ENCODE assay signal across 10 mouse cellular contexts in the genomic region with DNA sequence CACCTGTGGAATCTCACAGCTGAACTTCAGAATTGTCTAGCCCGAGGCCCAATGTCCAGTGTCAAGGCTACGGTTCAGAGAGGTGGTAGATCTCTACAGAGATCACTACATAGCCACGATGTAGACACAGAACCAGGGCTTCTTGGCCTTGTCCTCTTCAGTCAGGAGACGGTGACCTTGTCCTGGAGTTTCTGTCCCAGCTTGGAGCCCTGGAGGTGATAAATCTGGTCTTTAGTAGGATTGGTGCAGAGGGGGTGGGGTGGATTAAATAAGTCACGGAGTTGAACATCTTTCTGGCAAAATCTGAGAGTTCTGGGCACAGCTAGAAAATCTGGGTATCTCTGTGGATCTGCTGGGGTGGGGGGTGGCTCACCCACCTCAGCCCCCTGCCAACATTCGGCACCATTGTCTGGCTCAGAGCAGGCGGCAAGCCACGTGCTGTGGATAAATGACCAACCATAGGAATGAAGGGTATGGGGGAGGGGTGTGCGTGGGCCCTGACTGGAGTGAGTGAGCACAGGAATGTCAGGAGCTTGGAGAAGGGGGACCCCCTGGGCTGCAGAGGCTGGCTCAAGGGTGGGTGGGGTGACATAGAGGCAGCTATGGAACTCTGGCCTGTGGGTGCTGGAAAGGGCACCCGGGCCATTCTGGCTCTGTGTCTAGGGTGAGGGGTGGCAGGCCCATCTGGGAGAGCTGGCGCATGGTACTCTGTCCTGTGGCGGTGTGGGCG. TPM values are rescaled to one million over a fixed set of nuclear protein-coding genes. Genes with fewer than 3 reads are reported as not detected.
DNase-seq lines count a peak whose midpoint lies in the region; ATAC-seq lines count a peak whose summit lies in the region.
"Had no signal": no experiment of that assay in that cellular context is flagged by ENCODE, and none has a peak within 500 bp of the region (broad histone marks: within the 10 kb centered on the region; RNA-seq: fewer than 3 reads in every experiment).

No protein-coding gene starts in this region.

- WGBS in hindbrain, embryonic 13.5 days, result 73% methylated on average over 13 of the region's 13 CpGs
- 72% methylated on average over 13 of the region's 13 CpGs for WGBS in hindbrain, embryonic 12.5 days
- 77% methylated on average over 13 of the region's 13 CpGs for WGBS in embryonic facial prominence, embryonic 10.5 days
- 52% methylated on average over 13 of the region's 13 CpGs for WGBS in lung, embryonic 15.5 days

- H3K27me3 ChIP-seq in hindbrain, embryonic 13.5 days, result no peaks in the 10 kb centered on the region
- no peaks in the 10 kb centered on the region for H3K27me3 ChIP-seq in hindbrain, embryonic 12.5 days
- no peaks in the 10 kb centered on the region for H3K27me3 ChIP-seq in embryonic facial prominence, embryonic 10.5 days (replicated peaks; ENCODE audit: low read depth, poor library complexity, severe bottlenecking)
- no peaks in the 10 kb centered on the region for H3K27me3 ChIP-seq in lung, embryonic 15.5 days

- H3K27ac ChIP-seq in hindbrain, embryonic 13.5 days, result peak overlapping the region; percentile 36; the same call in 1 of the 2 replicates
- H3K27ac ChIP-seq in hindbrain, embryonic 12.5 days, result no peak overlapping the region
- 0 out of 2 replicates have a peak overlapping the region, but pooled peaks have one; percentile 16 for H3K27ac ChIP-seq in embryonic facial prominence, embryonic 10.5 days (replicated peaks)
- peak overlapping the region; percentile 94 for H3K27ac ChIP-seq in lung, embryonic 15.5 days

- no peaks in the 10 kb centered on the region for H3K9me3 ChIP-seq in hindbrain, embryonic 13.5 days
- no peaks in the 10 kb centered on the region for H3K9me3 ChIP-seq in hindbrain, embryonic 12.5 days (replicated peaks)
- no peaks in the 10 kb centered on the region for H3K9me3 ChIP-seq in embryonic facial prominence, embryonic 10.5 days
- H3K9me3 ChIP-seq in lung, embryonic 15.5 days, result no peaks in the 10 kb centered on the region

- H3K9ac ChIP-seq in hindbrain, embryonic 13.5 days, result no peak overlapping the region
- H3K9ac ChIP-seq in hindbrain, embryonic 12.5 days, result no peak overlapping the region
- H3K9ac ChIP-seq in lung, embryonic 15.5 days, result no peak overlapping the region

- DNase-seq in embryonic facial prominence, embryonic 10.5 days (ENCODE audit: low spot score), result no peak
- DNase-seq in kidney, adult 8-10 months, result peak; percentile 69 to 82
- no peak for DNase-seq in spleen, postnatal 10 days (ENCODE audit: low spot score in 2 of 2)
- no peak for DNase-seq in spleen, postnatal 4 days (ENCODE audit: low spot score in 2 of 2)
- no peak for DNase-seq in layer of hippocampus, adult 9-11 months
- DNase-seq: right cerebral cortex, postnatal 14 days had no signal

- H3K36me3 ChIP-seq in hindbrain, embryonic 13.5 days, result no peaks in the 10 kb centered on the region
- H3K36me3 ChIP-seq in hindbrain, embryonic 12.5 days, result no peaks in the 10 kb centered on the region
- H3K36me3 ChIP-seq in embryonic facial prominence, embryonic 10.5 days (replicated peaks), result no peaks in the 10 kb centered on the region
- H3K36me3 ChIP-seq in lung, embryonic 15.5 days, result no peaks in the 10 kb centered on the region

- peaks cover 39% of the 10 kb centered on the region for H3K4me1 ChIP-seq in hindbrain, embryonic 13.5 days (replicated peaks)
- peaks cover 32% of the 10 kb centered on the region for H3K4me1 ChIP-seq in hindbrain, embryonic 12.5 days
- H3K4me1 ChIP-seq in embryonic facial prominence, embryonic 10.5 days, result peaks cover 24% of the 10 kb centered on the region
- H3K4me1 ChIP-seq in lung, embryonic 15.5 days, result peaks cover 46% of the 10 kb centered on the region

- ATAC-seq in hindbrain, embryonic 13.5 days (ENCODE audit: low FRiP score), result no peak; the same call in 1 of the 2 replicates
- no peak for ATAC-seq in hindbrain, embryonic 12.5 days (ENCODE audit: low FRiP score)
- no peak for ATAC-seq in lung, embryonic 15.5 days (ENCODE audit: borderline replicate concordance, extremely low read depth, low FRiP score, low TSS enrichment)
- ATAC-seq: activated CD4-positive, CD25-positive, alpha-beta regulatory T cell, adult 4 months had no signal

- H3K4me3 ChIP-seq in hindbrain, embryonic 13.5 days, result no peak overlapping the region
- H3K4me3 ChIP-seq in hindbrain, embryonic 12.5 days, result no peak overlapping the region
- no peak overlapping the region for H3K4me3 ChIP-seq in embryonic facial prominence, embryonic 10.5 days
- no peak overlapping the region for H3K4me3 ChIP-seq in lung, embryonic 15.5 days

- no peak overlapping the region for H3K4me2 ChIP-seq in hindbrain, embryonic 13.5 days
- H3K4me2 ChIP-seq in hindbrain, embryonic 12.5 days (replicated peaks), result no peak overlapping the region
- no peak overlapping the region for H3K4me2 ChIP-seq in lung, embryonic 15.5 days

RNA-seq across cellular contexts. Expression of a gene that starts 32.8 kb away (rescaled TPM):
- 39.2 and 39.9 TPM in 2 replicates for polyA plus RNA-seq in hindbrain, embryonic 13.5 days (2015; fragmentation: Nextera tagmentation; extraction: Ambion mirVana)
- 17.1 and 19.8 TPM in 2 replicates for polyA plus RNA-seq in hindbrain, embryonic 12.5 days (2016; fragmentation: Nextera tagmentation; extraction: Ambion mirVana)
- 3.8 and 6.9 TPM in 2 replicates for polyA plus RNA-seq in embryonic facial prominence, embryonic 10.5 days (2016; fragmentation: Nextera tagmentation; extraction: Ambion mirVana)
- polyA plus RNA-seq in lung, embryonic 15.5 days (2015; fragmentation: Nextera tagmentation; extraction: Ambion mirVana), result 8.6 and 9.1 TPM in 2 replicates

Comparison
In these comparisons a context has a peak if more than half of its experiments do, and no peak if none do; other contexts are left out.
1. DNase-seq: peak in kidney, adult 8-10 months (2 of 2); none in embryonic facial prominence, embryonic 10.5 days (single experiment), spleen, postnatal 10 days (0 of 2), spleen, postnatal 4 days (0 of 2) and layer of hippocampus, adult 9-11 months (single experiment).